Mouse (Mus musculus) lung, postnatal 25 days (tissue): ENCODE measurements around the gene Frmd4a.

Experiments
- DNase-seq: peaks from one replicate; pipeline ENCODE4 v3.0.0; 2022; ENCODE audit warnings: low spot score

Frmd4a gene

DNA sequence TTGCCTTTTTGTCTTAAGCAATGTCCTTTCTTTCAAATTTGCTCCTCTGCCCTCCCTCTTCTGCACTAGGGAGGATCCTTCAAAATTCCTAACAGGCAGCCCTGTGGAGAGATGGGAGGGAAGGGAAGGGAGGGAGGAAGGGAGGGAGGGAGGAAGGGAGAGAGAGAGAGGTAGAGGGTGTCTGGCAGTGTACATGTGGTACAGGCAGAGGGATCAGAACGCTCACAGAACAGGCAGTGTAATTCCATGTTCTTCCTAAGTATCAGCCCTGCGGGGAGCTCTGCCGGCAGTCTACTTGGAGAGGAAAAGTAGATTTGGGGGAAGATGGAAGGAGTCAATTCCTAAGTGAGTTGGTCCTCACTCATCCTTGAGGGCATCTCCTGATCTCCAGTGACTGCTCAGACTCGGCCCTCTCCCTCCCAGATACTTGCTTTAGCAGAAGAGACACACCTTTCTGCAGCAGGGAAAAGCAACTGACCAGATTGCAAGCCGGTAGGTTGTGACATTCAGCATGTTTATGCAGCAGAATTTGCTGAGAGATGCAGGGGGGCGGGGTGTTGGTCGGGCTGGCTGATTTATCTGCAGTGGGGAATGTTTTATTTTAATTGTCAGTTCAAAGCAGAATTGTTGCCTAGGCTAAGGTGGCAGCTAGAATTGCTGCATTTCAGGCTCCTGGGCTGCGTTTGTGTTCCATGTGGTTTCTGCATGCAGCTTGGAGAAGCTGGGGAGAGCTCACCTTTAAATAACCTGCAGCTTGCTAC is at the start of gene Frmd4a:
TSS of gene Frmd4a (plus strand) at position 190 of the 761 bp plus-strand sequence.
- no peak for DNase-seq

DNA sequence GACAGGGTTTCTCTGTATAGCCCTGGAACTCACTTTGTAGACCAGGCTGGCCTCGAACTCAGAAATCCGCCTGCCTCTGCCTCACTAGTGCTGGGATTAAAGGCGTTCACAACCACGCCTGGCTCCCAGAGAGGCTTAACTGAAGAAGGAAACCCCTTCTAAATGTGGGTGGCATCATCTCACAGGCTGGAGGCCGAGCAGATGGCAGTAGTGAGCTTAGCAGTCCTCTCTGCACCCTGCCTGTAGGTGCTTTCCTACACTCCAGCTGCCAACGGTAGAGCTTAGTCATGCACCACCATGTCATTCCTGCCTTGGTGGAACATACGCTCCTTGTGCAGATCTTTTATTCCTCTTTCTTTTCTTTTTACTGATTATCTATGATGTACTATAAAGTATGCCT is 28.6 kb upstream of the Frmd4a start:
- no peak for DNase-seq

DNA sequence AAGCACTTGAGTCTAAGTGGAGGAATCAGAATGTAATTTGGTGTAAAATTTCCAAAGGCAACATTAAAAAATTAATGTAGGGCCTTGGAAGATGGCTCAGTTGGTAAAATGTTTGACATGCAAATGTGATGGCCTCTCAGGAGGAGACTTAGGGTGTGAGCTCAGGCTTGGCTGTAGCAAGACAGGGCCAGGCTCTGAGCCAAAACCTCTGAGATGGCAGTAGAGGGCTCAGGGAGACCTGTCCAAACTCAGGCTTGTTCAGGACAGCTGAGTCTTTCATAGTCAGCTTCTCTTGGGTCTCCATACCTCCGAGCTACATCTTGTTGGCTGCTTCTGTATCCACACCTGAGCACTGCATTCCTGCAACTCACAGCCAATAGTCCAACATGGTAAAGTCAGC is 27.1 kb upstream of the Frmd4a start:
- DNase-seq, result no peak

DNA sequence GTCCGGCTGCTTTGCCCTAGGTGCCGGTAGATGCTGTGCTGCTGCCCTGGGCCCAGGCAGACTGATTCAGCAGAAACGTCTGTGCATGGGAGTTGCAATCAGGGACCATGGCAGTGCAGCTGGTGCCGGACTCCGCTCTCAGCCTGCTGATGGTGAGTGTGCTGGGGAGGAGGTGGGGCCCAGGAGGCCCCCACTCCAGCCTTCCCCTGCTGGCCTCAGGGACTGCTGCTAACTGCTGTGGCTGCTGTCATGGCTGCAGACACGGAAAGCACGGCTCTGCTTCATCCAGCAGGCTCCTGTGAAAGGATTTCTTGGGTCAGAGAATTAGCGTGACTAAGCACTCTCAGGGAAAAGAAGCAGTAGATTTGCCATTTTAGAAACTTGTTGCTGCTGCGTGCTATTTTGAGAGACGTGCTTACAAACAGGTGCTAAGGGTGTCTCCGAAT is 937 bp downstream of the Frmd4a start:
- no peak for DNase-seq

DNA sequence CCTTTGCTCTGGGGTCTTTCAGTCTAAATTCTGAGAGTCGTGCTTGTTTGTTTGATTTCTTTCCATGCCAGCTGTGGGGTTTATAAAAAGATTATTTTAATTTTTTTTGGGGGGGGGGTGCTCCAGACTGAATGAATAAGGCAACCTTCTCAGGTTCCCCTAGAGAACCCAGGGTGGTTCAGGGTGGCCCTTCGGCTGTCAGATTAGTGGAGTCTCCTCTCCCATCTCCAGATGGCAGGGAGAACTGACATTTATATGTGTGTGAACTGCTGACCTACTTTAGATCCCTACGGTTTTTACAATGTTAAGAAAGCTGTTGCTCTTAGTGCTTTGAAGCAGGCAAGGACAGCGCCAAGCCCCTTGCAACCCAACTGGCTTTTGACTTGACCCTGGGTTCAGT is 1.4 kb downstream of the Frmd4a start:
- no peak for DNase-seq

DNA sequence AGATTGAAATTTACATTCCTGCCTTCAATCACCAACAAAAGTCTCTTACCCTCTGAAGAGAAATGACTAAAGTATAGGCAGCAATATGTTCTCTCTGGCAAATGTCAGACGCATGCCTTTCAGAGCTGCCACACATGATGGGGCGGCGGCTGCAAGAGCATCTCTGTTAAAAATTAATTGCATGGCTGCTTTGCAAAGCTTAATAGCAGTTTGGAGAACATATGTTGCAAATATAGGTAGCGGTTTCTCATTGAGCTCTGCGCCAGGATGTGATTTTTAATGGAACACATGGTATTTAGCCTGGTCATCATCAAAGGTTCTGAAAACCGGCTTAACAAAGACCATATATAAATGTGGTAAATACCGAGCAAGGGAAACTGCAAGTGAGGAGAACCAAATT is 7.4 kb downstream of the Frmd4a start:
- no peak for DNase-seq

DNA sequence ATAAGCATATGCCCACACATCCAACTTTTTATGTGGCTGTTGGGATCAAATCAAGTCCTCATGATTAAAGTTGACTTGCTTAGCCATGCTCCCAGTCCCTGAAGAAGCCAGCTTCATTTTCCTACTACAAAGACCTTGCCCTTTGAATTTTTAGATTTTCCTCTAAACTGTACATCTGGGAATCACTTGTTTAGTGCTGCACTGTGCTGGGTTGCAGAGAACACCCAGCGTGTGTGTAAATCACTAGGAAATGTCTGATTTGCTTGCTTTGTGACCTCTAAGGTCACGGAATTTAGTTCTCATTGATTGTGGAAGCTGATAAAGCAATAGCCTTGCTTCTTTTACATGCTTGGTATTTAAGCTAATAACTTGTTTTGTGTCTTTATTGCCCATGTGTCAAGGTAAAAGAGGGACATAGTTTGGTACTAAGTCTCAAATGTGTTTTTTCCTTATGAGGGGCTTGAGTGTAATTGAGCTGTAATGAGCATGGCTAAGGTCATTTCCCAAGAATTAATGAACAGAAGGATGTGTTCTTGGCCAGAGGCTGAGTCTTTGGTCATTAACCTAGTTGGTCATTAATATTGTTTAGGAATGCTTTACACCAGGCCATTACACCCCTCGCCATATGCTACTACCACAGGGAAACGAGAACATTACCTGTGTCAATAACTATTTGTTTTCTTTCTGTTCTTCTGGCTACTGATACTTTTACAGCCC is 11.7 kb downstream of the Frmd4a start:
- DNase-seq, result no peak

DNA sequence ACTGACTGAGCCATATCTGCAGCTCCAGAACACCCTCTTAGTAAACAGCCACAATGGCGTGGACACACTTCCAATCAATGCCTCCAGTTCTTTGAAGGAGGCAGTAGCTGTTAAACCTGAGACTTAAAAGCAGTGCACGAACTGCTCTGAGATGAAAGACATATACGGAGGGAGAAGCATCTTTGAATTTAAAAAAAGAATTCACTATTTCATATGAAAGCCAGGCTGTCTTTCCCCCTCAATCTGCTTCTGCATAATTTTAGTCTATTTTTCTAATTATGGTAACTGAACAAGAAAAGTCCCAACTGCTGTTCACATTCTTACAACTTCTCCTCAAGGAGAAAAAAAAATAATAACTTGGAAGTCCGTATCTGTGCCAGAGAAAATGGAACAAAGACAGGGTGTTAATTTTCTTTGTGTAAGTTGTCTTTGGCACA is 18.7 kb downstream of the Frmd4a start:
- DNase-seq, result no peak

DNA sequence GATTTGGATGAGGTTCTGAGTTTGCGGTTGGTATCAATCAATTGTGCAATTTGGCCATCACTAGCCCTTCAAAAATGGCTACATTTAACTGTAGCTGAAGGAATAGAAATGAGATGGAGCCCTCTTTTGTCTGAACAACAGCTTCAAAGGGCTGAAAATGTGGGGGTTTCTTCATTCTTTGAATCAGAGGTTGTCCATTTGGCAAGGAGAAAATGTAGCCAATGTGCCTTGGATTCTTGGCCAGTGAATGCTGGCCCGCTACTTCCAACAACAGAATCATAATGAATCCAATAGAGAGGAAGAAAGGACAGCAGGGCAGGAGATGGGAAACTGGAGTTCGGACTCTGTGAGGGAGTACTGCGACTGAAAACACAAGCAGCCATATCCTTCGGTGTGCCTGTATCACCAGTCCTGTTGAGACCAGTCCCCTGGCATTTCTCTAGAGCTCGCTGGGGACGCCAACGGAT is 19.2 kb downstream of the Frmd4a start:
- DNase-seq, result no peak

DNA sequence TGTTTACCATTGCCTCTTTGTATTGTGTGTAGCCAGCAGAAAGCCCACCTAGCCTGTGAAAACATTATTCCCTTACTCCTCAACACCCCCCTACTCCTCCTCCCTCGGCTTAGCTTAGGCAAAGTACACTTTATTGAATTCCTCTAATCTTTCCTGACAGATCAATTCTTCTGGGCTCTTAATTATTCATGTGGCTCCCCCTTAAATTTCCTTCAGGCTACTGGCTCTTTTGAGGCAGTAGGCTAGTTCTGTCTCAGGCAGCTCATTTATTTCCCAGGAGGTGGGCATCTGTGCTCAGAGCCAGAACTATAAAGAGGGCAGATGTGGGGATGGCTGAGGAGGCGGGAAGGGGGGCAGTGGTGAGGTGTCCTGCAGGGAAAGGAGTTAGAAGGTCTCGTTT is 24.5 kb downstream of the Frmd4a start:
- DNase-seq, result no peak

DNA sequence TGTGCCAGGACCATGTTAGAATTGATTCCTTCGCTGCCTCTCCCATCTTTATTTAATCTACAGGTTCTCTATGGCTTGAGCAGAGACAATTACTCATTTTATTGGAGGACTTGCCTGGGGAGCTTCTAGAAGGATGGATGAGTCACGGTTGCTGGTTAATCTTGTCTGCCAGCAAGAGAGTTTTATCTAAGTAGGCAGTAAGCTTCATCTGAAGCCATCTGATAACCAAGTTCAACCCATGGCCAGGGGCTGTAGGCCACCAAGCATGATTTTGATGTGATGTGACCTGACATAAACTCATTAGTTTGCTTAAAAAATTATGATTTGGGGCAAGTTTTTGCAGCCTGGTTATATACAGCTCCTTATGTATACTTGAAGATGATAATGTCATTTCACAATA is 38.0 kb downstream of the Frmd4a start:
- DNase-seq, result no peak

DNA sequence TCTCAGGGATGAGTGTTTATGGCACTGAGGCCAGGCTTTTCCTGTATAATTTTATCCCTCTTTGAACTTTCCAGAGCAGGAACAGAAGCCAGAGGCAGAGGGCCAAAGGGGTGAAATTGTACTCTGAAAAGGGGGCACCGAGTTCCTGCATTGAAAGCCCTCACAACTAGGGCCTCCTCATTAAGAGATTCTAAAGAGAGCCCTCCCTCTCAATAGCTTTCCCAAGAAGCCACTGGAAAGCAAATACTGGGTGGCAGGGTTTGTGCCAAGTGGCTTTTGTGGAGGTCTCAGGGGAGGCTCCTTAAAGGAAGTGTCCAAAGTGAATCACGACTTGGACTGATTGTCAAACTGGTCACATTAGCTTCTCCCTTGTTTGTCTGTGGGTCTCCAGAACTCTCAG is 43.2 kb downstream of the Frmd4a start:
- DNase-seq, result no peak

DNA sequence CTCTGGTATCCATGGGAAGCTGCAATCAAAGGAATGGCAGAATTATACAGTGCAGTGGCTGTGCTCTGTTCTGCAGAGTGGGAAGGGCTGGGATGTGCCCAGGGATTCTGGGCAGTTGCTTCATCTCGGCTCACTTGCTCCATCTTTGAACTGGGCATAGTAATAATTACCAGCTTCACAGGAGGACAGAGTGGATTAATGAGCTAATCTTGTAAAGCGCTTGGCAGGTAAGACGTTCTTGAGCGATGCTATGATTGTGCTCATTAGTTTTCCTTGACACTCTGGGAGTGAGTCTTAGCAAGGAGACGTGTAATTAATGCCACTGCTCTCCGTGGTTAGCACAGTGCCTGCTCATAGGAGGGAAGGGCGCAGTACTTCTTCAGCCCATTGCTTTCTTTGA is 54.3 kb downstream of the Frmd4a start:
- no peak for DNase-seq

DNA sequence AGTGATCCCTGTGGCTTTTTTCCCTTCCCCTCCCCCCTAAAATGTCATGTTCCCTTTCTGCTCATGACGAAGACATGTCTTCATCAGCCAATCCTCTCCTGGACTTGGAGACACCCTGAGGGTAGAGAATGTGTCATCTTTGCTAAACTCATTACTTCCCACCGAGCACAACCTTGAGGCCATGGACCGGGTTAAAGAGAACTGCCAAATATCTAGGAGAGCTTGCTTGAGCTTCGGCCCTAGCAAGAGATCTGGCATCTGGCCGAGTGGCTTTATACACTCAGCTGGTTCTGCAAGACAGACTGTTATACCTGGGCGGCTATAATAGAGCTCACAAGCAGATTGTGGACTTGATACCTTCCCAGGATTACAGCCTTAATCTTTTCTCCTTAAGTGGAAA is 66.4 kb downstream of the Frmd4a start:
- DNase-seq, result no peak

DNA sequence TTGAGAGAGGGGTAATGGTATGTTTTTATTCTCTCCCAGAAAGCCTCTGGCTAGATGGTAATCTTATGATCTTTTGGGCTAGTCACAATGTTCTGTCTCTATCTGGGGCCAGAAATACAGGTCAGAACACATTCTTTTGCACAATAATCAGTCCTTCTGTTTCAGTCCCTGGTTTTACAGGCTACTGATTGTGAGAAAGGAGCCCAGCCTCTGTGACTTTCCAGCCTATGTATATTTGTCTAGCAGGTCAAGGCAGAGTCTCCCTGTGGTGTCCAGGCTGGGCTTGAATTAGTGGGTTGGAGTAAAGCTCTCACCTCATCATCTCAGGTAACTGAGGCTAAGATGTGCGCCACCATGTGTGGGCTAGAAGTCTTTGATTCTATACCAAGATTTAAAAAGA is 80.1 kb downstream of the Frmd4a start:
- DNase-seq, result no peak

DNA sequence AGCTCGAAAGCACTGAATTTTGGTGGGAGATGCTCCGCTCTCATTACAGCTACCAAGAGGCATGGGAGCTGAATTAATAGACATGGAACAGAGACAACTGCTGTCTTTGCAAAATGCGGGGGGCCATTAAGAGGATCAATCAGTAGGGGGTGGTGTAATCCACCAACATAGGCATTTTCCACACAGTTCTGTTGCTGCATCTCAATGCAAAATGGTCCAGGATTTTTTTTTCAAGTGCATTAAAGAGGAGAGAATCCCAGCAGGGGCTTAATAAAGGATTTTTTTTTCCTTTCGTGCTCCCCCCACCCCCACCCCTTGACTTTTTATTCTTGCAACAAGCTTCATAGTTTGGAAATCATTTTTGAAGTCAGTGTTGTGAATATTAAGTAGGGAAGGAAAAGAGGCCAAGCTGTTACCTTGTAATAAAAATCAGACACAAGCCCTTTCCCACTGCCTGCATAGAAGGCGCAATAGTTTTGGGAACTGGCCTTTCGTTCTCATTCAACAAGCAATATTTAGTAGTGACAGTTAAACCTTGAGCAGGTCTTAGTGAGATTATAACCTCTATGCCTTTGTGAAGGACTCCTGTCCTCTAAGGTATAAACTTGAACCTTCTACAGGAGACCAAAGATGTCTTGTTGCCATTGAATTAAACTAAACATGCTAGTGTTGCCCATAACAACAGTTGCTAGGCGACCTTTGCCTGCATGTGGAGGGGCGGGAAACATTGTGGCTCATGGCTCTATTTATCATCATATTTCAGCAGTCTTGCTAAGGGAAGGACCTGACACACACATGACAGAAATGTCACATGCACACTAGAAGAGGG is 81.6 kb downstream of the Frmd4a start:
- no peak for DNase-seq

DNA sequence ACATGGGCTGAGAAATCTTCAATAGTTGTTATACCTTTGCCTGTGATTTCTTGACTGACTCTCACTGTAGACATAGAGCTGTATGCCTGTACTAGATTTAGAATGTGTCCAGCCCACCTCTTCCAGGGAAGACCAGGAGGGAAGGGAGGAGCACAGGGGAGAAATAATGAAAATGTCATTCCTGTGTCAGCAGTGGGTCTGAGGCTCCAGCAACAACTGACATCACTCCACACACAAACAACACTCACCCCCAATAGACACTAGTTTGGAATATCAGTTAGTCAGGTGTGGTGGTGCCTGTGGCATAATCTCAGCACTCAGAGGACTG is 82.2 kb downstream of the Frmd4a start:
- no peak for DNase-seq

DNA sequence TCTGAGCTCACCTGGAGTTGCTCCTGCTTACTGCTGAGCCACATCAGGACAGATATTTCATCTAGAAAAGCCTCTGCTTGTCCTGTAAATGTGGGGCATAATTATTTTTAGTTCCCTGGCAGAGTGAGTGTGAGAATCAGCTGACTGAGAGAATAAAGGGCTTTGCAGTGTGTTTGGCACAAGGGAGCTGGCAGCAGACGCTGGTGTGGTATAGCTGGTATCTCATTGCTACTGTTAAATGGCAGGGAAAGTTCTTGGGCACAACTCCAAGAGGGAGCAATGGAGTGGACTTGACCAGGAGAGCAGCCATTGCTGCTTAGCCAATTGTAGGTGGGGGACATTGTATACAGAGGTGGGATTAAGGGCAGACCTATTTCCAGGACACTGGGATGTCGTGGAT is 83.9 kb downstream of the Frmd4a start:
- no peak for DNase-seq

DNA sequence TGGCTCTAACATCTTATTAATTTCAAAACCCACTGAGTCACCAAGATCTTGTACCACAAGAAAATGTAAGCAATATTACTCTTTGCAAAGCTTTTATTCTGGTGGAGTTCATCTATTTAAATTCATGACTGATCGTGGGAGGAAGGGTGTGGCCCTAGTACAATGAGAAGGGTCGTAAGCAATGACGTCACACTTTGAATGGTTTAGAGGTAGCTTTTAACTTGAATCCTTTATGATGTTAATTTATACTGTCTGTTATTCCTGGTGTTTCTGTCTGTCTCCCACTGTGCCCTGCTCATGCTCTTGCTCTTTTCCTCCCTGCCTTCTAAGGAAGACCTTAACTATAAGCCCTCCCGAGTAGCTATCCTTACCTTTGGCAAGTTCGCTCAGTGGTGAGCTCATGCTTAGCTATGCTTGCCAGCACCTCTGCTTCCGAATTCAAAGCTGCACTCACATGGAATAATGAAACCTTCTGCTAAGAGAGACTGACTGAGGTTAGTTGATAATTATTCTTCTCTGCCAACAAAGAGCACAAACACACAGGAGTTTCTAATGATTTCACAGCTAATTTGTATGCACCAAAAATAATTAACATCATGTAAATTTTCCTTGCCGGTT is 95.9 kb downstream of the Frmd4a start:
- no peak for DNase-seq

DNA sequence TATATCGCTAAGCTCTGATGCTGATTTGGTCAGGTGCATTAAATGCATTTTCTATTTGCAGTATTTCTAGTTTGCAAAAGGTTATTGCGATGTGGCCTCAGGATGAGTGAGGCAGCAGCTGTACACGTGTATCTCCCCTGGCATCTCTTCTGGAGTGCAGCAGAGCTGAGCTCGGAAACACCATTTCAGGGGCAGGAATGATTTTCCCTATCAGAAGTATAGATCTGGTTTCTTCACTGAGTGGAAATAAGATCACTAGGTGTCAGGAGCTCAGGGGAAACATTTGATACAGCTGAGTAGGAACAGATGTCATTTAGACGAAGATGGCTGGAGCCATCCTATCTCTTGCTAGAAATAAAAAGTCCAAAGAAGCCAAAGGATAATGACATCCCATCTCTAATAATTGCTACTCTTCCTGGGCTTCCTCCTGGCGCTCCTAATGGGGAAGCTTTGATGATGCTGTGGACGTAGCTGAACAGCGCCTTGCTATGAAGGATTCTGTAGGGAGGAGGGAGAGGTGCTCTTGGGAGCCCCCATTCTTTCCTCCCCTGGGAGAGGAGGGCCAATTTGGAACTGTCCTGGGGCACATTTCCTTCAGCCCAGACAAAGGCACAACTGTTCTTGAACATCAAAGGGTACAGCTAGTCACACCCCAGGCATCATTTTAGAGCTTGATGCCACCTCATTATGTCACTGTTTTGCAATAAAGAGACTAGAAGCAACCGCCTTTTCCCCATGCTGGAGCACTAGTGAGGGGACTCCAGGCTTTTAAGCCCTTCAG is 102.4 kb downstream of the Frmd4a start:
- DNase-seq, result no peak

DNA sequence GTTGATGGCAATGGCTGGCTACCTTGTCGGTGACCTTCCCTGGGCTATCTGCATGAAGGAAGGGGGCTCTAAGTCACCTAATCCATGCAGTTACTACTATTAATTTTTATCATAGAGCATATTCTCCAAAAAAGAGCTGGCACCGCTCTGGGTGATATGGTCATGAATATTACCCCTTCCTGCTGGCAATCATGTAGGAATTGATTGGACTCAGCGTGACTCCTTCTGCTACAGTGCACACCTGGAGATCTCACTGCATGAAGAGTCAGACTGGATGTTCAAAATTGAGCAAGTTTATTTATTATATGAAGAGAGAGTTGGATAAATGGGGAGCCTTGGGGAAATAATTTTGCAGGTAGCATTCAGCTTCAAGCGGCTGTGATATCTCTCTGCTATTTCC is 113.7 kb downstream of the Frmd4a start:
- no peak for DNase-seq

DNA sequence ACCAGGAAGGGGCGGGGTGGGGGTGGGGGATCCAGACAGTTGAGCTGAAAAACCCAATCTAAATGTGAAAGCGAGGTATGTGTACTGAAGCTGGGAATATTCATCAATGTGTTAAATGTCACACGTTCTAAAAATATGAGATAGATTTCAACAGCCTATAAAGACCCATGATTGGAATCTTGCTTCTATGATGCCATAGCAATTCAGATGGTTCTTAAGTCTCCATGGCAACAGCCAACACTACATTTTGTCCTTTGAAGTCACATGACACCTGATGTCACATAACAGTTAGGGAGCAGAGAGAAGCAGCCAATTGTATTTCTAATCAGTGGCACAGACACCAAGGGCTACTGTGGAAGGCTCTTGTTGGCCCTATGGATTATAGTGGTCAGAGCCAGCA is 120.0 kb downstream of the Frmd4a start:
- no peak for DNase-seq
